Mouse (Mus musculus) bone marrow, adult 2 months (tissue): ENCODE measurements around the gene Cul7.

Experiments used
- CTCF ChIP-seq: fragments of 200-500 bp; IDR thresholded peaks from 2 replicates; pipeline ENCODE4 v1.5.1; 2011; ENCODE audit warnings: low read length, control low read depth; ENCODE audit not compliant: control insufficient read depth, insufficient read depth
- POLR2A ChIP-seq: fragments of 200-500 bp; IDR thresholded peaks from 2 replicates; pipeline ENCODE4 v1.6.1; 2011; ENCODE audit warnings: low read depth, mild to moderate bottlenecking, control low read depth, low read length, borderline replicate concordance; ENCODE audit not compliant: control insufficient read depth

DNA sequence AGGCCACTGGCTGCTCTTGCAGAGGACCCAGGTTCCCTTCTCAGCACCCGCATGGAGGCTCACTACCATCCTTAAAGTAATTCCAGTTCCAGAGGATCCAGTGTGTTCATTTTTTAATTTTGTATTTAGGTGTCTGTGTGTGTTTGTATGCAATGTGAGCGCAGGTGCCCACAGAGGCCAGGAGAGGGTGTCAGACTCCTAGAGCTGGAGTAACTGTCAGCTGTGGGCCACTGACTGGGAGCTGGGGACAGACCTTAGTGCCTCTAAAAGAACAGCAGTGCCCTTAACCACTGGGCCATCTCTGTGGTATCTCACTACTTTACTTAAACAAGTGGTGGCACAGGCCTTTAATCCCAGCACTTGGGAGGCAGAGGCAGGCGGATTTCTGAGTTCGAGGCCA is 46.9 kb upstream of the Cul7 start:
- no peak for TF ChIP-seq POLR2A
- TF ChIP-seq CTCF = no peak
